Mouse (Mus musculus) CH12.LX (cell line): ENCODE results near the gene H2-DMa. TPM values are rescaled to one million over a fixed set of nuclear protein-coding genes. Genes with fewer than 3 reads are reported as not detected.
A peak's percentile ranks its signal among the peaks of the same experiment; 100 is the strongest.
"Not testable (repeated sequence)": the region's sequence is repeated elsewhere in the genome, so short reads cannot be mapped to it uniquely, and the experiment has no call there.

ENCODE experiments used
- DNase-seq: peaks from one replicate; pipeline ENCODE4 v3.0.0-alpha.2; 2013; ENCODE audit errors: extremely low read depth
- H3K27ac ChIP-seq: 2 replicates; pipeline ENCODE4 v1.5.1; 2012; ENCODE audit warnings: low read depth, mild to moderate bottlenecking, control low read depth, moderate library complexity; ENCODE audit not compliant: insufficient read depth
- H3K27me3 ChIP-seq: replicated peaks from 2 replicates; pipeline ENCODE3; 2012; ENCODE audit warnings: inconsistent platforms
- H3K36me3 ChIP-seq, 2 experiments: replicated peaks in 1 of 2; 2 replicates each; pipeline versions ENCODE3 to v1.6.1; 2012; ENCODE audit warnings: inconsistent platforms in 1 of 2, low read length in 1 of 2, mild to moderate bottlenecking in 1 of 2, mixed read lengths in 1 of 2, moderate library complexity in 1 of 2; ENCODE audit not compliant: control insufficient read depth in 1 of 2, insufficient read depth in 1 of 2
- H3K4me1 ChIP-seq, 2 experiments: 2 replicates each; pipeline ENCODE4 v1.6.1; 2012; ENCODE audit warnings: inconsistent platforms in 1 of 2, moderate library complexity in 1 of 2; ENCODE audit not compliant: insufficient read depth in 2 of 2, control insufficient read depth in 1 of 2
- H3K4me2 ChIP-seq: 2 replicates; pipeline ENCODE4 v1.6.1; 2012; ENCODE audit warnings: low read depth, mild to moderate bottlenecking, control low read depth; ENCODE audit not compliant: poor library complexity, insufficient read depth, severe bottlenecking
- H3K4me3 ChIP-seq, 3 experiments: fragments of 150-350 bp in 1 of 3; sonication (generic) in 1 of 3; replicated peaks in 1 of 3; 2 replicates each; pipeline versions ENCODE3 to v1.5.1; 2011 to 2012; ENCODE audit warnings: low read depth in 2 of 3, low read length in 2 of 3, mild to moderate bottlenecking in 2 of 3, moderate library complexity in 2 of 3, control low read depth in 1 of 3, improper control_type of control experiment in 1 of 3, inconsistent platforms in 1 of 3, mixed read lengths in 1 of 3; ENCODE audit not compliant: poor library complexity in 1 of 3
- H3K79me2 ChIP-seq: replicated peaks from 2 replicates; pipeline ENCODE4 v1.6.1; 2012; ENCODE audit warnings: mild to moderate bottlenecking, moderate library complexity; ENCODE audit not compliant: control insufficient read depth, poor library complexity, insufficient read depth, severe bottlenecking; ENCODE audit errors: extremely low read depth
- H3K9ac ChIP-seq: 2 replicates; pipeline ENCODE4 v1.6.1; 2012; ENCODE audit warnings: low read depth, mild to moderate bottlenecking, control low read depth, moderate library complexity; ENCODE audit not compliant: insufficient read depth
- H3K9me3 ChIP-seq: replicated peaks from 2 replicates; pipeline ENCODE3; 2012; ENCODE audit warnings: low read length, inconsistent platforms, mixed read lengths
- CHD1 ChIP-seq: IDR thresholded peaks from 2 replicates; pipeline ENCODE4 v1.6.1; 2012; ENCODE audit warnings: low read depth, low read length, improper control_type of control experiment, inconsistent platforms
- CHD2 ChIP-seq: IDR thresholded peaks from 2 replicates; pipeline ENCODE4 v1.6.1; 2011; ENCODE audit warnings: low read length, improper control_type of control experiment
- CTCF ChIP-seq, 2 experiments: IDR thresholded peaks in 1 of 2; conservative IDR thresholded peaks in 1 of 2; 2 replicates each; pipeline ENCODE4 v1.5.1; 2011 to 2012; ENCODE audit warnings: low read depth in 2 of 2, low read length in 2 of 2, improper control_type of control experiment in 1 of 2, inconsistent platforms in 1 of 2, mild to moderate bottlenecking in 1 of 2, moderate library complexity in 1 of 2
- EP300 ChIP-seq: IDR thresholded peaks from 2 replicates; pipeline ENCODE4 v1.6.1; 2011; ENCODE audit warnings: low read length, improper control_type of control experiment
- ETS1 ChIP-seq: conservative IDR thresholded peaks from 2 replicates; pipeline ENCODE4 v1.6.1; 2012; ENCODE audit warnings: low read depth, mild to moderate bottlenecking, inconsistent platforms, low read length, improper control_type of control experiment, moderate library complexity
- GABPA ChIP-seq: IDR thresholded peaks from 2 replicates; pipeline ENCODE4 v1.6.1; 2012; ENCODE audit warnings: low read depth, low read length, improper control_type of control experiment, inconsistent platforms; ENCODE audit not compliant: insufficient replicate concordance
- HCFC1 ChIP-seq: IDR thresholded peaks from 2 replicates; pipeline ENCODE4 v1.6.1; 2012; ENCODE audit warnings: low read depth, mild to moderate bottlenecking, inconsistent platforms, low read length, improper control_type of control experiment
- JUN ChIP-seq: IDR thresholded peaks from 2 replicates; pipeline ENCODE4 v1.6.1; 2011; ENCODE audit warnings: low read depth, mild to moderate bottlenecking, low read length, improper control_type of control experiment, moderate library complexity; ENCODE audit not compliant: insufficient read depth
- MAFK ChIP-seq: IDR thresholded peaks from 2 replicates; pipeline ENCODE4 v1.6.1; 2011; ENCODE audit warnings: low read length, improper control_type of control experiment; ENCODE audit not compliant: insufficient replicate concordance
- MAZ ChIP-seq: IDR thresholded peaks from 2 replicates; pipeline ENCODE4 v1.6.1; 2012; ENCODE audit warnings: low read depth, mild to moderate bottlenecking, inconsistent platforms, low read length, improper control_type of control experiment, moderate library complexity
- MXI1 ChIP-seq: IDR thresholded peaks from 2 replicates; pipeline ENCODE4 v1.6.1; 2011; ENCODE audit warnings: mild to moderate bottlenecking, low read depth, low read length, improper control_type of control experiment
- MYC ChIP-seq: IDR thresholded peaks from 2 replicates; pipeline ENCODE4 v1.6.1; 2011; ENCODE audit warnings: low read depth, mild to moderate bottlenecking, improper control_type of control experiment, low read length
- NRF1 ChIP-seq: IDR thresholded peaks from 2 replicates; pipeline ENCODE4 v1.6.1; 2014; ENCODE audit warnings: low read depth, mild to moderate bottlenecking, inconsistent platforms, low read length, improper control_type of control experiment, moderate library complexity
- PAX5 ChIP-seq: IDR thresholded peaks from 2 replicates; pipeline ENCODE4 v1.6.1; 2012; ENCODE audit warnings: low read length, inconsistent platforms, mixed read lengths
- POLR2A ChIP-seq: IDR thresholded peaks from 2 replicates; pipeline ENCODE4 v1.6.1; 2011; ENCODE audit warnings: low read depth, mild to moderate bottlenecking, improper control_type of control experiment, low read length
- RCOR1 ChIP-seq: conservative IDR thresholded peaks from 2 replicates; pipeline ENCODE4 v1.6.1; 2012; ENCODE audit warnings: low read depth, mild to moderate bottlenecking, inconsistent platforms, low read length, improper control_type of control experiment
- SIN3A ChIP-seq: IDR thresholded peaks from 2 replicates; pipeline ENCODE4 v1.6.1; 2012; ENCODE audit warnings: low read length, improper control_type of control experiment, inconsistent platforms
- TBP ChIP-seq: conservative IDR thresholded peaks from 2 replicates; pipeline ENCODE4 v1.6.1; 2011; ENCODE audit warnings: low read depth, low read length, improper control_type of control experiment
- TCF12 ChIP-seq: IDR thresholded peaks from 2 replicates; pipeline ENCODE4 v1.6.1; 2014; ENCODE audit warnings: low read depth, mild to moderate bottlenecking, inconsistent platforms, low read length, improper control_type of control experiment
- UBTF ChIP-seq: IDR thresholded peaks from 2 replicates; pipeline ENCODE4 v1.6.1; 2012; ENCODE audit warnings: low read depth, mild to moderate bottlenecking, inconsistent platforms, low read length, improper control_type of control experiment, moderate library complexity
- USF2 ChIP-seq: conservative IDR thresholded peaks from 2 replicates; pipeline ENCODE4 v1.6.1; 2011; ENCODE audit warnings: low read depth, low read length, improper control_type of control experiment
- ZC3H11A ChIP-seq: IDR thresholded peaks from 2 replicates; pipeline ENCODE4 v1.6.1; 2012; ENCODE audit warnings: low read depth, mild to moderate bottlenecking, inconsistent platforms, low read length, improper control_type of control experiment
- ZKSCAN1 ChIP-seq: IDR thresholded peaks from 2 replicates; pipeline ENCODE4 v1.6.1; 2012; ENCODE audit warnings: low read depth, inconsistent platforms, low read length, improper control_type of control experiment, borderline replicate concordance
- ZNF384 ChIP-seq: IDR thresholded peaks from 2 replicates; pipeline ENCODE4 v1.6.1; 2012; ENCODE audit warnings: low read depth, low read length, improper control_type of control experiment, inconsistent platforms
- dilution Hi-C: fragments of 300-500 bp; cut with MboI; formaldehyde crosslinking; loops from 2 replicates; pipeline ENCODE4 v1.14.3; 2020; ENCODE audit warnings: low sequenced_read_pairs; ENCODE audit not compliant: extremely low pct_unique_long_range_greater_than_20kb, extremely low pct_ligation_motif_present
- in situ Hi-C: fragments of 300-500 bp; cut with MboI; formaldehyde crosslinking; loops from 3 replicates; pipeline ENCODE4 v1.14.3; 2019; ENCODE audit warnings: low sequenced_read_pairs, low pct_ligation_motif_present, low pct_unique_long_range_greater_than_20kb, mixed read lengths
- polyA plus RNA-seq: library from polyadenylated mRNA; unstranded; fragments of >175 nt; gene quantifications from 2 replicates; pipeline ENCODE4 v1.2.1, GENCODE M21; 2012; ENCODE audit warnings: low read depth; ENCODE audit not compliant: insufficient read length
- total RNA-seq, 2 experiments: library from RNA; depleted of rRNA; stranded (reverse); fragments of 300-350 nt in 1 of 2; fragments of >200 nt in 1 of 2; gene quantifications; 2 replicates each; pipeline ENCODE4 v1.2.3; 2012 to 2014

The H2-DMa gene
- total and polyA plus RNA-seq, 3 experiments, result 67.7 to 119 (median 112) TPM

GRCm38 (mm10) chr17:34143033-34143432 lies 23.7 kb downstream of the H2-DMa start, which contains the start of gene H2-DMb2 (continued):
- no peak for TF ChIP-seq HCFC1
- TF ChIP-seq ZKSCAN1, result no peak

GRCm38 (mm10) chr17:34143461-34143860 lies 24.1 kb downstream of the H2-DMa start:
- peaks cover 18 to 46% of the 10 kb centered on the region in 2 experiments for H3K4me1 ChIP-seq
- no peaks in the 10 kb centered on the region for H3K27me3 ChIP-seq
- H3K36me3 ChIP-seq, result peaks cover 5 to 28% of the 10 kb centered on the region in 2 experiments
- in situ Hi-C loops, result no loop called here
- H3K9ac ChIP-seq, result no peak overlapping the region
- H3K79me2 ChIP-seq, result peaks cover 5% of the 10 kb centered on the region
- dilution Hi-C loops, result no loop called here
- H3K4me2 ChIP-seq, result no peak overlapping the region; the same call in 1 of the 2 replicates
- H3K9me3 ChIP-seq, result no peaks in the 10 kb centered on the region
- no peak for DNase-seq
- H3K27ac ChIP-seq, result no peak overlapping the region
- H3K4me3 ChIP-seq, result no peak overlapping the region
- TF ChIP-seq HCFC1, result no peak
- TF ChIP-seq ZNF384, result no peak
- no peak for TF ChIP-seq MAFK
- no peak for TF ChIP-seq GABPA
- no peak for TF ChIP-seq CHD1
- TF ChIP-seq MYC, result no peak
- TF ChIP-seq POLR2A, result no peak
- TF ChIP-seq MXI1, result no peak
- no peak for TF ChIP-seq RCOR1
- TF ChIP-seq SIN3A, result no peak
- TF ChIP-seq, all 38 proteins: peak for 0

DNA sequence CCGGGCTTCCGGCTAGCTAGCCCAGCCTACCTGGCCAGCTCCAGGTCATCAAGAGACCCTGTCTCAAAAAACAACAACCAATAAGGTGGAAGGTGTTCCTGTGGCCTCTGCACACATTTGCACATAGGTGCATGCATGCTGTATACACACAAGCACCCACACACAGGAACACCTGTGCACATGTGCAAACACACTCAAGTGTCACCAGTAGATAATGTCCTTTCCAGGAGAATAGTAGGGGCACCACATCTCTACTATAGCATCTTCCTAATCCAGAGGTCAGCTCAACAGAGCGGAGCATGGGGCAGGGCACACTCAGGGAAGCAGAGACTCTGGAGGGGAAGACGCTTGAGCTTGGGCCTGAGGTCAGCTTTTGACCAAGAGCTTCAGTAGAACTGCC lies 24.9 kb downstream of the H2-DMa start:
- dilution Hi-C loops, H3K79me2 ChIP-seq, DNase-seq, H3K4me2 ChIP-seq, H3K4me3 ChIP-seq, in situ Hi-C loops, H3K9ac ChIP-seq, H3K9me3 ChIP-seq, H3K27me3 ChIP-seq, H3K27ac ChIP-seq: not testable (repeated sequence)
- peaks cover 2 to 22% of the 10 kb centered on the region in 2 experiments for H3K36me3 ChIP-seq
- peaks cover 18 to 46% of the 10 kb centered on the region in 2 experiments for H3K4me1 ChIP-seq

GRCm38 (mm10) chr17:34144960-34145371 lies 25.6 kb downstream of the H2-DMa start:
- dilution Hi-C loops, result no loop called here
- H3K4me2 ChIP-seq, result peak overlapping the region; percentile 23
- H3K4me3 ChIP-seq, result peak overlapping the region; percentile 38 to 65 (median 61)
- H3K36me3 ChIP-seq, result peaks cover 2 to 17% of the 10 kb centered on the region in 2 experiments
- H3K27me3 ChIP-seq, result no peaks in the 10 kb centered on the region
- no peaks in the 10 kb centered on the region for H3K9me3 ChIP-seq
- in situ Hi-C loops, result no loop called here
- peaks cover 20 to 49% of the 10 kb centered on the region in 2 experiments for H3K4me1 ChIP-seq
- peak overlapping the region; percentile 25 for H3K27ac ChIP-seq
- peak; percentile 94 for DNase-seq
- peaks cover 5% of the 10 kb centered on the region for H3K79me2 ChIP-seq
- H3K9ac ChIP-seq, result peak overlapping the region; percentile 1; the same call in 1 of the 2 replicates
- 0 out of 2 replicates have a peak, but pooled peaks have one; percentile 23 for TF ChIP-seq UBTF
- no peak for TF ChIP-seq JUN
- no peak for TF ChIP-seq CTCF (conservative IDR thresholded peaks at IDR 0.05 in 1 of 2, IDR thresholded peaks at IDR 0.05 in 1 of 2; ENCODE audit: low read depth in 2 of 2, low read length in 2 of 2)
- TF ChIP-seq PAX5, result no peak
- no peak for TF ChIP-seq ZC3H11A
- TF ChIP-seq TCF12, result peak; percentile 49
- TF ChIP-seq GABPA, result no peak
- peak; percentile 79 for TF ChIP-seq ETS1
- TF ChIP-seq USF2, result no peak
- peak; percentile 70; the same call in 1 of the 2 replicates for TF ChIP-seq EP300
- TF ChIP-seq CHD2, result peak; percentile 97
- 0 out of 2 replicates have a peak, but pooled peaks have one; percentile 9 for TF ChIP-seq NRF1
- no peak for TF ChIP-seq MAZ
- 0 out of 2 replicates have a peak, but pooled peaks have one; percentile 49 for TF ChIP-seq TBP
- no peak for TF ChIP-seq MXI1
